Mouse (Mus musculus): Measurements from ENCODE around the gene 2210011C24Rik. TPM values are rescaled to one million over a fixed set of nuclear protein-coding genes. Genes with fewer than 3 reads are reported as not detected.

Gene 2210011C24Rik
- polyA plus RNA-seq (2016; fragmentation: Nextera tagmentation; extraction: Ambion mirVana): not detected in 2 replicates

GRCm38 (mm10) chr8:84011705-84012498, at the start of gene 2210011C24Rik:
Gene 2210011C24Rik (minus strand): TSS chr8:84012171.
- Histone ChIP-seq H3K4me1 (peaks cover 23% of the 10 kb centered on the region), H3K4me2 (replicated peaks) (peak within 1 kb of the TSS; percentile 95), H3K9ac (peak within 1 kb of the TSS; percentile 60), H3K27me3 (peaks cover 50% of the 10 kb centered on the region), H3K9me3 (replicated peaks) (no peaks in the 10 kb centered on the region), H3K4me3 (peak within 1 kb of the TSS; percentile 48), H3K27ac (no peak within 1 kb of the TSS), H3K36me3 (no peaks in the 10 kb centered on the region)
- ATAC-seq (ENCODE audit: low FRiP score): peak; percentile 38; the same call in 1 of the 2 replicates
- under 1% methylated on average over 45 of the region's 45 CpGs for WGBS

- no peaks in the 10 kb centered on the region for H3K36me3 ChIP-seq
- no peak overlapping the region for H3K9ac ChIP-seq
- WGBS: 88% methylated on average over 2 of the region's 2 CpGs
Observed at GRCm38 (mm10) chr8:84060245-84060644, 48.3 kb upstream of the 2210011C24Rik start.

GRCm38 (mm10) chr8:84059226-84059625, 47.3 kb upstream of the 2210011C24Rik start:
- H3K36me3 ChIP-seq: no peaks in the 10 kb centered on the region
- H3K27ac ChIP-seq: no peak overlapping the region
- no peak overlapping the region for H3K4me2 ChIP-seq (replicated peaks)
- WGBS: 98% methylated on average over 2 of the region's 2 CpGs
- H3K4me1 ChIP-seq: no peaks in the 10 kb centered on the region
- ATAC-seq (ENCODE audit: low FRiP score): no peak
- peaks cover 2% of the 10 kb centered on the region; the same call in 1 of the 2 replicates for H3K27me3 ChIP-seq
- no peaks in the 10 kb centered on the region for H3K9me3 ChIP-seq (replicated peaks)
- H3K4me3 ChIP-seq: no peak overlapping the region
- no peak overlapping the region for H3K9ac ChIP-seq

More at GRCm38 (mm10) chr8:84060245-84060644, 48.3 kb upstream of the 2210011C24Rik start:
- no peak overlapping the region for H3K27ac ChIP-seq
- H3K4me1 ChIP-seq: no peaks in the 10 kb centered on the region
- no peaks in the 10 kb centered on the region for H3K9me3 ChIP-seq (replicated peaks)
- no peak overlapping the region for H3K4me2 ChIP-seq (replicated peaks)
- H3K27me3 ChIP-seq: peaks cover 2% of the 10 kb centered on the region; the same call in 1 of the 2 replicates
- no peak overlapping the region for H3K4me3 ChIP-seq
- ATAC-seq (ENCODE audit: low FRiP score): no peak

- no peak for ATAC-seq (ENCODE audit: low FRiP score)
- Histone ChIP-seq H3K27ac (no peak overlapping the region), H3K4me1 (no peaks in the 10 kb centered on the region), H3K4me3 (no peak overlapping the region), H3K9me3 (replicated peaks) (no peaks in the 10 kb centered on the region), H3K36me3 (no peaks in the 10 kb centered on the region), H3K4me2 (replicated peaks) (no peak overlapping the region), H3K27me3 (peaks cover 2% of the 10 kb centered on the region; the same call in 1 of the 2 replicates), H3K9ac (no peak overlapping the region)
- WGBS: 96% methylated on average over 1 of the region's 1 CpGs
Observed at GRCm38 (mm10) chr8:84057827-84058226, 45.9 kb upstream of the 2210011C24Rik start.

- WGBS: 95% methylated on average over 5 of the region's 5 CpGs
- no peak for ATAC-seq (ENCODE audit: low FRiP score)
- no peaks in the 10 kb centered on the region for H3K36me3 ChIP-seq
- H3K9ac ChIP-seq: no peak overlapping the region
- H3K4me1 ChIP-seq: 0 out of 2 replicates have a peak, but pooled peaks cover 3% of the 10 kb centered on the region
- no peak overlapping the region for H3K27ac ChIP-seq
- peaks cover 2% of the 10 kb centered on the region; the same call in 1 of the 2 replicates for H3K27me3 ChIP-seq
- H3K4me3 ChIP-seq: no peak overlapping the region
- no peak overlapping the region for H3K4me2 ChIP-seq (replicated peaks)
- no peaks in the 10 kb centered on the region for H3K9me3 ChIP-seq (replicated peaks)
Observed at GRCm38 (mm10) chr8:84053229-84053628, 41.3 kb upstream of the 2210011C24Rik start.

- H3K36me3 ChIP-seq: no peaks in the 10 kb centered on the region
- no peak overlapping the region for H3K4me2 ChIP-seq (replicated peaks)
- H3K4me3 ChIP-seq: no peak overlapping the region
- H3K27ac ChIP-seq: no peak overlapping the region
- no peak overlapping the region for H3K9ac ChIP-seq
- ATAC-seq (ENCODE audit: low FRiP score): no peak
- 77% methylated on average over 3 of the region's 3 CpGs for WGBS
- H3K4me1 ChIP-seq: 0 out of 2 replicates have a peak, but pooled peaks cover 3% of the 10 kb centered on the region
- H3K9me3 ChIP-seq (replicated peaks): no peaks in the 10 kb centered on the region
- peaks cover 2% of the 10 kb centered on the region; the same call in 1 of the 2 replicates for H3K27me3 ChIP-seq
Observed at GRCm38 (mm10) chr8:84052746-84053145, 40.8 kb upstream of the 2210011C24Rik start.

GRCm38 (mm10) chr8:84048171-84048570, 36.2 kb upstream of the 2210011C24Rik start:
- WGBS: 77% methylated on average over 5 of the region's 5 CpGs

GRCm38 (mm10) chr8:84046505-84046904, 34.5 kb upstream of the 2210011C24Rik start:
- WGBS: 88% methylated on average over 3 of the region's 3 CpGs
- peaks cover 19% of the 10 kb centered on the region for H3K4me1 ChIP-seq
- ATAC-seq (ENCODE audit: low FRiP score): no peak
- H3K9me3 ChIP-seq (replicated peaks): no peaks in the 10 kb centered on the region
- H3K27ac ChIP-seq: no peak overlapping the region
- H3K27me3 ChIP-seq: peaks cover 48% of the 10 kb centered on the region
- H3K9ac ChIP-seq: no peak overlapping the region
- no peaks in the 10 kb centered on the region for H3K36me3 ChIP-seq
- H3K4me3 ChIP-seq: no peak overlapping the region
- H3K4me2 ChIP-seq (replicated peaks): no peak overlapping the region

More at GRCm38 (mm10) chr8:84048171-84048570, 36.2 kb upstream of the 2210011C24Rik start:
- no peak for ATAC-seq (ENCODE audit: low FRiP score)
- H3K4me3 ChIP-seq: no peak overlapping the region
- H3K27me3 ChIP-seq: peaks cover 32% of the 10 kb centered on the region
- peaks cover 11% of the 10 kb centered on the region; the same call in 1 of the 2 replicates for H3K4me1 ChIP-seq
- H3K36me3 ChIP-seq: no peaks in the 10 kb centered on the region
- no peak overlapping the region for H3K4me2 ChIP-seq (replicated peaks)
- no peaks in the 10 kb centered on the region for H3K9me3 ChIP-seq (replicated peaks)
- no peak overlapping the region for H3K27ac ChIP-seq
- no peak overlapping the region for H3K9ac ChIP-seq

- Histone ChIP-seq H3K36me3 (no peaks in the 10 kb centered on the region), H3K4me1 (peaks cover 17% of the 10 kb centered on the region), H3K4me3 (no peak within 1 kb of the TSS), H3K9me3 (replicated peaks) (no peaks in the 10 kb centered on the region), H3K4me2 (replicated peaks) (peak within 1 kb of the TSS; percentile 29; the same call in 1 of the 2 replicates), H3K9ac (no peak within 1 kb of the TSS), H3K27me3 (peaks cover 64% of the 10 kb centered on the region), H3K27ac (no peak within 1 kb of the TSS)
- no peak for ATAC-seq (ENCODE audit: low FRiP score)
- 14% methylated on average over 9 of the region's 9 CpGs for WGBS
Observed at GRCm38 (mm10) chr8:84044900-84045299, 32.9 kb upstream of the 2210011C24Rik start, which contains the start of gene Rln3. Gene Rln3 (minus strand): TSS chr8:84045000.

- no peak overlapping the region for H3K4me3 ChIP-seq
- no peak for ATAC-seq (ENCODE audit: low FRiP score)
- H3K27ac ChIP-seq: no peak overlapping the region
- no peak overlapping the region for H3K9ac ChIP-seq
- H3K9me3 ChIP-seq (replicated peaks): no peaks in the 10 kb centered on the region
- no peaks in the 10 kb centered on the region for H3K36me3 ChIP-seq
- H3K4me1 ChIP-seq: peaks cover 17% of the 10 kb centered on the region
- no peak overlapping the region for H3K4me2 ChIP-seq (replicated peaks)
- WGBS: 6% methylated on average over 7 of the region's 7 CpGs
- peaks cover 70% of the 10 kb centered on the region for H3K27me3 ChIP-seq
Observed at GRCm38 (mm10) chr8:84044103-84044502, 32.1 kb upstream of the 2210011C24Rik start.

GRCm38 (mm10) chr8:84042948-84043342, 31.0 kb upstream of the 2210011C24Rik start:
- H3K9ac ChIP-seq: no peak overlapping the region
- no peak overlapping the region for H3K4me3 ChIP-seq
- peaks cover 79% of the 10 kb centered on the region for H3K27me3 ChIP-seq
- no peak for ATAC-seq (ENCODE audit: low FRiP score)
- peak overlapping the region; percentile 55; the same call in 1 of the 2 replicates for H3K4me2 ChIP-seq (replicated peaks)
- no peaks in the 10 kb centered on the region for H3K36me3 ChIP-seq
- H3K9me3 ChIP-seq (replicated peaks): no peaks in the 10 kb centered on the region
- no peak overlapping the region for H3K27ac ChIP-seq
- 38% methylated on average over 12 of the region's 12 CpGs for WGBS
- H3K4me1 ChIP-seq: peaks cover 17% of the 10 kb centered on the region

GRCm38 (mm10) chr8:84042066-84042947, 30.3 kb upstream of the 2210011C24Rik start, which contains the start of gene Il27ra:
Gene Il27ra (minus strand): TSS chr8:84042589.
- Histone ChIP-seq H3K4me3 (peak within 1 kb of the TSS; percentile 30), H3K9me3 (replicated peaks) (no peaks in the 10 kb centered on the region), H3K4me1 (peaks cover 17% of the 10 kb centered on the region), H3K36me3 (no peaks in the 10 kb centered on the region), H3K27ac (no peak within 1 kb of the TSS), H3K27me3 (peaks cover 81% of the 10 kb centered on the region), H3K4me2 (replicated peaks) (peak within 1 kb of the TSS; percentile 55), H3K9ac (peak within 1 kb of the TSS; percentile 33; the same call in 1 of the 2 replicates)
- 4% methylated on average over 40 of the region's 40 CpGs for WGBS
- ATAC-seq (ENCODE audit: low FRiP score): peak; percentile 60

Data from hindbrain, embryonic 12.5 days (tissue).